Mouse (Mus musculus) liver, postnatal 0 days (tissue): ENCODE measurements at regions not wholly inside any gene's neighbourhood (a gene's known extent, or its start where the extent isn't known, plus 50 kb on each side); places are given as distances from the start of the nearest gene placed in this dataset.

Experiments
- ATAC-seq: fragments of 200-750 bp; cut with Nextera tagmentation; 2 replicates; pipeline ENCODE4 v1.8.0; 2017; ENCODE audit warnings: mild to moderate bottlenecking, moderate library complexity
- DNase-seq: peaks from one replicate; pipeline ENCODE4 v3.0.0-alpha.2; 2016
- H3K27ac ChIP-seq: fragments of 300-500 bp; sonication (generic); 2 replicates; pipeline ENCODE4 v1.5.1; 2014; ENCODE audit warnings: antibody characterized with exemption, moderate library complexity, mild to moderate bottlenecking, low read depth
- H3K27me3 ChIP-seq: fragments of 300-500 bp; sonication (generic); 2 replicates; pipeline ENCODE4 v1.6.1; 2014; ENCODE audit warnings: low read length, control low read depth, mixed read lengths; ENCODE audit not compliant: insufficient read depth
- H3K36me3 ChIP-seq: fragments of 300-500 bp; sonication (generic); replicated peaks from 2 replicates; pipeline ENCODE4 v1.6.1; 2014; ENCODE audit warnings: mild to moderate bottlenecking, control low read depth, low read length, moderate library complexity, mixed read lengths; ENCODE audit not compliant: insufficient read depth
- H3K4me1 ChIP-seq: fragments of 300-500 bp; sonication (generic); 2 replicates; pipeline ENCODE4 v1.6.1; 2014; ENCODE audit warnings: antibody characterized with exemption, mild to moderate bottlenecking, control low read depth; ENCODE audit not compliant: insufficient read depth
- H3K4me2 ChIP-seq: fragments of 300-500 bp; sonication (generic); 2 replicates; pipeline ENCODE4 v1.6.1; 2014; ENCODE audit warnings: low read depth, mild to moderate bottlenecking, low read length, moderate library complexity, mixed read lengths
- H3K4me3 ChIP-seq: fragments of 300-500 bp; sonication (generic); 2 replicates; pipeline ENCODE4 v1.5.1; 2014; ENCODE audit warnings: low read depth, low read length
- H3K9ac ChIP-seq: fragments of 300-500 bp; sonication (generic); replicated peaks from 2 replicates; pipeline ENCODE4 v1.6.1; 2014; ENCODE audit warnings: mild to moderate bottlenecking, moderate library complexity
- H3K9me3 ChIP-seq: fragments of 300-500 bp; sonication (generic); 2 replicates; pipeline ENCODE4 v1.6.1; 2016; ENCODE audit warnings: mild to moderate bottlenecking, control low read depth, low read length, mixed read lengths
- CTCF ChIP-seq: sonication (generic); IDR thresholded peaks from 2 replicates; pipeline ENCODE4 v1.5.1; 2016; ENCODE audit warnings: antibody characterized with exemption, low read depth
- EP300 ChIP-seq: IDR thresholded peaks from 2 replicates; pipeline ENCODE4 v1.6.1; 2016; ENCODE audit warnings: antibody characterized with exemption, low read depth, mild to moderate bottlenecking
- WGBS: fragments of 180-500 bp; shearing (Covaris S2); extraction: QIAGEN DNeasy Blood & Tissue Kit; methylation state at CpG from one replicate; pipeline ENCODE4 v1.1.7; 2014; ENCODE audit not compliant: insufficient replicate concordance; 5-methylcytosine and 5-hydroxymethylcytosine counted together

- Histone ChIP-seq H3K4me1 (no peaks in the 10 kb centered on the region), H3K4me2 (no peak overlapping the region), H3K9ac (no peak overlapping the region), H3K9me3 (no peaks in the 10 kb centered on the region), H3K4me3 (no peak overlapping the region), H3K27me3 (0 out of 2 replicates have a peak, but pooled peaks cover 3% of the 10 kb centered on the region), H3K27ac (no peak overlapping the region), H3K36me3 (no peaks in the 10 kb centered on the region)
- WGBS = 57% methylated on average over 3 of the region's 3 CpGs
- DNase-seq (no peak), ATAC-seq (peak; percentile 62)
- TF ChIP-seq EP300 = no peak
- no peak for TF ChIP-seq CTCF
Observed at GRCm38 (mm10) chr7:98777304-98777849, 57.5 kb upstream of the Wnt11 start.

GRCm38 (mm10) chr7:98778929-98779328, 56.0 kb upstream of the Wnt11 start:
- Histone ChIP-seq H3K27me3 (0 out of 2 replicates have a peak, but pooled peaks cover 3% of the 10 kb centered on the region), H3K9me3 (no peaks in the 10 kb centered on the region), H3K4me2 (no peak overlapping the region), H3K27ac (no peak overlapping the region), H3K4me3 (no peak overlapping the region), H3K9ac (no peak overlapping the region), H3K4me1 (peaks cover 4% of the 10 kb centered on the region; the same call in 1 of the 2 replicates), H3K36me3 (no peaks in the 10 kb centered on the region)
- no peak for ATAC-seq
- TF ChIP-seq CTCF = peak; percentile 88
- TF ChIP-seq EP300 = no peak
- DNase-seq = peak; percentile 74
- 14% methylated on average over 5 of the region's 5 CpGs for WGBS

GRCm38 (mm10) chr7:98783521-98783920, 51.4 kb upstream of the Wnt11 start:
- 0 out of 2 replicates have a peak, but pooled peaks cover 5% of the 10 kb centered on the region for H3K27me3 ChIP-seq
- H3K27ac ChIP-seq = no peak overlapping the region
- 74% methylated on average over 5 of the region's 5 CpGs for WGBS
- H3K9ac ChIP-seq = no peak overlapping the region
- H3K4me1 ChIP-seq = peaks cover 4% of the 10 kb centered on the region; the same call in 1 of the 2 replicates
- no peak for TF ChIP-seq CTCF
- no peak for TF ChIP-seq EP300
- no peak for ATAC-seq
- H3K36me3 ChIP-seq = no peaks in the 10 kb centered on the region
- no peaks in the 10 kb centered on the region for H3K9me3 ChIP-seq
- DNase-seq = no peak
- H3K4me2 ChIP-seq = no peak overlapping the region
- H3K4me3 ChIP-seq = no peak overlapping the region

GRCm38 (mm10) chr7:98783954-98784353, 51.0 kb upstream of the Wnt11 start:
- Histone ChIP-seq H3K4me1 (peaks cover 4% of the 10 kb centered on the region; the same call in 1 of the 2 replicates), H3K4me2 (no peak overlapping the region), H3K27me3 (peaks cover 7% of the 10 kb centered on the region; the same call in 1 of the 2 replicates), H3K36me3 (no peaks in the 10 kb centered on the region), H3K4me3 (no peak overlapping the region), H3K9ac (no peak overlapping the region), H3K9me3 (no peaks in the 10 kb centered on the region), H3K27ac (no peak overlapping the region)
- peak; percentile 83 for DNase-seq
- 49% methylated on average over 7 of the region's 7 CpGs for WGBS
- TF ChIP-seq EP300 (no peak), CTCF (no peak)
- ATAC-seq = peak; percentile 68

- DNase-seq = no peak
Observed at GRCm38 (mm10) chr7:98784369-98784931, 50.5 kb upstream of the Wnt11 start.

More at GRCm38 (mm10) chr7:98784369-98784931, 50.5 kb upstream of the Wnt11 start:
- Histone ChIP-seq H3K27me3 (peaks cover 11% of the 10 kb centered on the region; the same call in 1 of the 2 replicates), H3K4me1 (peaks cover 4% of the 10 kb centered on the region; the same call in 1 of the 2 replicates), H3K36me3 (no peaks in the 10 kb centered on the region), H3K9me3 (no peaks in the 10 kb centered on the region), H3K9ac (no peak overlapping the region), H3K4me2 (no peak overlapping the region), H3K27ac (no peak overlapping the region), H3K4me3 (no peak overlapping the region)
- no peak for TF ChIP-seq EP300
- no peak for TF ChIP-seq CTCF
- WGBS = 60% methylated on average over 15 of the region's 15 CpGs
- ATAC-seq = 0 out of 2 replicates have a peak, but pooled peaks have one; percentile 7
